Mouse (Mus musculus): Measurements from ENCODE around the gene Epha1. TPM values are rescaled to one million over a fixed set of nuclear protein-coding genes. Genes with fewer than 3 reads are reported as not detected.

Gene Epha1
- 6.3 TPM for polyA plus RNA-seq (2012; fragmentation: generic; extraction: Trizol)

DNA sequence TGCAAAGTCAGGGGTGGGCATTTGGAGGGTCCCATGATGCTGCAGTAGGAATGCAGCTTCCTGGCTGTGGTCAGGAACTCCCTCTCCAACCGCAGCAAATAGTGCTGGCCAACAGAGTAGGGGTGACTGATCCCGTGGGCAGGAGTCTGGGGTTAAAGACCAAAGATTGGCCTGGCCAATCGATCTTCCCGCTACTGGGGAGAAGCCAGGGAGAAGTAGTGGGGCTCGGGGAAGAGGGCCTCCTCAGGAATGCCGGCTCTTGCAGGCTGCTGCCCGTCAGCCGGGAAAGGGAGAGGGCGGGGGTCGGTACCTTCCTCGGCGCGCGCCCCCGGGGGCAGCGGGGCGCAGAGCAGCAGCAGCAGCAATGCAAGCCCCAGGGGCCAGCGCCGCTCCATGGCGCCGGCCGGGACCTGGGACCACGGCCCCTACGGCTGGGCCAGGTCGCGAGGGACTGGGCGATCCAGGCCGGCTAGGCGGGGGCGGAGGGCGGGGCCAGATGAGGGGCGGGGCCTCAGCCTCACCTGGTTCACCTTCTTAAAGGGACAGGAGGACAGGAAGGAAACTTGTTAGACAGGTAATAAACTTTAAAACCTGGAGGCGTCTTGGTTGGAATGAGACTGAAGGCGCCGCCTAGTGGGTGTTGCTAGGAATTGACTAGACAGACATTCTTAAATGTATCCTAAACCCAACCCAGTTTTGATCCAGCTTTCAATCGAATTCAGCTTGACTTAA lies at the start of gene Epha1:
Gene Epha1, minus strand, starts transcription at position 453 of the 732 bp plus-strand sequence.
- Histone ChIP-seq H3K4me3 (peak within 1 kb of the TSS; percentile 22), H3ac (ENCODE audit: control insufficient read depth, insufficient read length) (peak within 1 kb of the TSS; percentile 17), H3K79me2 (ENCODE audit: control insufficient read depth, insufficient read depth) (no peaks in the 10 kb centered on the region), H3K36me3 (ENCODE audit: control insufficient read depth, insufficient read depth) (no peaks in the 10 kb centered on the region), H3K4me2 (ENCODE audit: low read depth) (peak within 1 kb of the TSS; percentile 83), H3K27me3 (ENCODE audit: control insufficient read depth, insufficient read depth, insufficient read length) (no peaks in the 10 kb centered on the region)
- TF ChIP-seq MAX (IDR thresholded peaks at IDR 0.05; ENCODE audit: low read depth) (no peak), E2F4 (IDR thresholded peaks at IDR 0.05; ENCODE audit: insufficient read depth) (no peak), POLR2A (IDR thresholded peaks at IDR 0.05; ENCODE audit: insufficient read length, low read depth) (no peak), USF1 (IDR thresholded peaks at IDR 0.05; ENCODE audit: low read depth) (no peak), TCF12 (IDR thresholded peaks at IDR 0.05; ENCODE audit: insufficient read depth, poor library complexity, severe bottlenecking) (no peak), CEBPB (IDR thresholded peaks at IDR 0.05; ENCODE audit: insufficient read depth, poor library complexity, severe bottlenecking) (no peak), SRF (IDR thresholded peaks at IDR 0.05; ENCODE audit: control insufficient read depth, insufficient read length, low read depth) (no peak), MYOG (IDR thresholded peaks at IDR 0.05; ENCODE audit: control insufficient read depth in 1 of 3, insufficient read depth in 1 of 3, insufficient read length in 2 of 3, low read depth in 2 of 3) (no peak), TCF3 (IDR thresholded peaks at IDR 0.05; ENCODE audit: insufficient read length, low read depth) (no peak), REST (IDR thresholded peaks at IDR 0.05; ENCODE audit: insufficient read depth, insufficient read length) (no peak)

GRCm38 (mm10) chr6:42421439-42421838 lies 48.4 kb upstream of the Epha1 start:
- Histone ChIP-seq H3K4me3 (no peak overlapping the region), H3K27me3 (ENCODE audit: control insufficient read depth, insufficient read depth, insufficient read length) (no peaks in the 10 kb centered on the region), H3K79me2 (ENCODE audit: control insufficient read depth, insufficient read depth) (no peaks in the 10 kb centered on the region), H3ac (ENCODE audit: control insufficient read depth, insufficient read length) (no peak overlapping the region), H3K36me3 (ENCODE audit: control insufficient read depth, insufficient read depth) (no peaks in the 10 kb centered on the region), H3K4me2 (ENCODE audit: low read depth) (no peak overlapping the region)
- TF ChIP-seq POLR2AphosphoS2 (IDR thresholded peaks at IDR 0.05; ENCODE audit: insufficient read length, low read depth) (no peak), E2F4 (IDR thresholded peaks at IDR 0.05; ENCODE audit: insufficient read depth) (no peak), TCF12 (IDR thresholded peaks at IDR 0.05; ENCODE audit: insufficient read depth, poor library complexity, severe bottlenecking) (no peak), TCF3 (IDR thresholded peaks at IDR 0.05; ENCODE audit: insufficient read length, low read depth) (no peak), POLR2A (IDR thresholded peaks at IDR 0.05; ENCODE audit: insufficient read length, low read depth) (no peak)

DNA sequence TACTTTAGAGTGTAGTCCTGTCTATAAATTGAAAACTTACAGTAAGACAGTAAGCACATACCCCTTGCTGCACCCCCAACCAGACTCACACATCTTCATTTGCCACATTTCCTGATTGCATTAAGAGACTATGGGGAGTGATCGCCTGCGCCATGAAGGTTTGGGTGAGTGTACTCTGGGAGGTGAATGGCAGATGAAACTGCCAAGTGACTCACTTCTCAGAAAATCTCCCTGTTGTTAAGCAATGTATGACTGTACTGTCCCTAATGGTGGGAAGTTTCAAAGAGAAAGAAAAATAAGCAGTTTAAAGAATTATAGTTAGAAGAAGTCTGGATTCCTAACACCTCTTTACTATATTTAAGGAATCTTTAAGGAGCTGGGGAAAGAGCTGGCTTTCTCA lies 46.4 kb upstream of the Epha1 start:
- H3K27me3 ChIP-seq (ENCODE audit: control insufficient read depth, insufficient read depth, insufficient read length): no peaks in the 10 kb centered on the region
- no peaks in the 10 kb centered on the region for H3K79me2 ChIP-seq (ENCODE audit: control insufficient read depth, insufficient read depth)
- no peak for TF ChIP-seq MAX (IDR thresholded peaks at IDR 0.05; ENCODE audit: low read depth)
- TF ChIP-seq POLR2A (IDR thresholded peaks at IDR 0.05; ENCODE audit: insufficient read length, low read depth): no peak
- no peak for TF ChIP-seq TCF3 (IDR thresholded peaks at IDR 0.05; ENCODE audit: insufficient read length, low read depth)
- peak; percentile 78 for TF ChIP-seq CEBPB (IDR thresholded peaks at IDR 0.05; ENCODE audit: insufficient read depth, poor library complexity, severe bottlenecking)
- no peak overlapping the region for H3K4me3 ChIP-seq
- no peaks in the 10 kb centered on the region for H3K36me3 ChIP-seq (ENCODE audit: control insufficient read depth, insufficient read depth)
- H3ac ChIP-seq (ENCODE audit: control insufficient read depth, insufficient read length): no peak overlapping the region
- peak overlapping the region; percentile 53 for H3K4me2 ChIP-seq (ENCODE audit: low read depth)

DNA sequence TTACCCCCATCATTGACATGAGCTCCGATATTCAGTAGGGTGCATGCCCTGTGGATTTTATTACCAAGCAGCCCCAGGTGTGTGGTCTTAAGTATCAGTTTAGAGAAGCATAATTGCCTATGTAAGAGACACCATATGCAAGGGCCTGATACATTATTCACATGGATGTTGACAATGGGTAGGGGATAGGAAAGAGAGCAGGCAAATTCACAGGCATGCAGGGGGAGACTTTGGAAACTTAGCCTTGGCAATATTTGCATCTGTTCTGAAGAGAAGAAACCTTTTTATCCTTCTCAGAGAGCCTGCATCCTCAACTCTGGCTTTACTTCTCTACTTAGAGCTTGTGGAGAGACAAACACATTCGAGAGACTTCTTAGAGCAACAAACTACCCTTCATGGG lies 32.1 kb upstream of the Epha1 start, which contains the start of gene Tas2r135:
Gene Tas2r135, plus strand, starts transcription at position 301 of the 400 bp plus-strand sequence.
- Histone ChIP-seq H3K4me2 (ENCODE audit: low read depth) (no peak within 1 kb of the TSS), H3K4me3 (no peak within 1 kb of the TSS), H3K79me2 (ENCODE audit: control insufficient read depth, insufficient read depth) (no peaks in the 10 kb centered on the region), H3K36me3 (ENCODE audit: control insufficient read depth, insufficient read depth) (no peaks in the 10 kb centered on the region), H3ac (ENCODE audit: control insufficient read depth, insufficient read length) (no peak within 1 kb of the TSS), H3K27me3 (ENCODE audit: control insufficient read depth, insufficient read depth, insufficient read length) (no peaks in the 10 kb centered on the region)
- TF ChIP-seq TCF3 (IDR thresholded peaks at IDR 0.05; ENCODE audit: insufficient read length, low read depth) (no peak), REST (IDR thresholded peaks at IDR 0.05; ENCODE audit: insufficient read depth, insufficient read length) (no peak), SRF (IDR thresholded peaks at IDR 0.05; ENCODE audit: control insufficient read depth, insufficient read length, low read depth) (no peak), CEBPB (IDR thresholded peaks at IDR 0.05; ENCODE audit: insufficient read depth, poor library complexity, severe bottlenecking) (no peak), TCF12 (IDR thresholded peaks at IDR 0.05; ENCODE audit: insufficient read depth, poor library complexity, severe bottlenecking) (no peak), POLR2A (IDR thresholded peaks at IDR 0.05; ENCODE audit: insufficient read length, low read depth) (no peak), MAX (IDR thresholded peaks at IDR 0.05; ENCODE audit: low read depth) (no peak), POLR2AphosphoS2 (IDR thresholded peaks at IDR 0.05; ENCODE audit: insufficient read length, low read depth) (no peak), MYOG (IDR thresholded peaks at IDR 0.05; ENCODE audit: control insufficient read depth in 1 of 3, insufficient read depth in 1 of 3, insufficient read length in 2 of 3, low read depth in 2 of 3) (no peak), E2F4 (IDR thresholded peaks at IDR 0.05; ENCODE audit: insufficient read depth) (no peak), MYOD1 (IDR thresholded peaks at IDR 0.05; ENCODE audit: control insufficient read depth in 1 of 3, insufficient read length in 2 of 3, low read depth in 2 of 3) (no peak), USF1 (IDR thresholded peaks at IDR 0.05; ENCODE audit: low read depth) (no peak)

DNA sequence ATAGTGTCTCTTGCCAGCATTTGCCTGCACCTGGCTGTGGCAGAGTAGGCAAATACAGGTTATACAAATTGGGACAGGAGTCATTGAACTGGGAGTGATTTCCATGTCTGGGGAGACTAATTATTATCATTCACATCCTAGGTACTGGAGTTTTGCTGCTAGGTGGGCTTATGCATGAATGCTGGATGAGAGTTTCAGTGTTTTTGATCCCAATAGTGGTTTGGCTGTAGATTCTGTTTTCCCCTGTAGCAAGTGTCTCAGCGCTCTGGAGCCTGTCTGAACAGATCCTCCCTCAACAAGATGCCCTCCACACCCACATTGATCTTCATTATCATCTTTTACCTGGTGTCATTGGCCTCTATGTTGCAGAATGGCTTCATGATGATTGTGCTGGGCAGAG lies 26.9 kb upstream of the Epha1 start, which contains the start of gene Tas2r143:
Gene Tas2r143, plus strand, starts transcription at position 301 of the 400 bp plus-strand sequence.
- no peak for TF ChIP-seq MYOG (IDR thresholded peaks at IDR 0.05; ENCODE audit: control insufficient read depth in 1 of 3, insufficient read depth in 1 of 3, insufficient read length in 2 of 3, low read depth in 2 of 3)
- TF ChIP-seq POLR2AphosphoS2 (IDR thresholded peaks at IDR 0.05; ENCODE audit: insufficient read length, low read depth): no peak
- TF ChIP-seq TCF3 (IDR thresholded peaks at IDR 0.05; ENCODE audit: insufficient read length, low read depth): no peak
- TF ChIP-seq CEBPB (IDR thresholded peaks at IDR 0.05; ENCODE audit: insufficient read depth, poor library complexity, severe bottlenecking): no peak
- TF ChIP-seq TCF12 (IDR thresholded peaks at IDR 0.05; ENCODE audit: insufficient read depth, poor library complexity, severe bottlenecking): no peak
- no peak for TF ChIP-seq MAX (IDR thresholded peaks at IDR 0.05; ENCODE audit: low read depth)
- no peak for TF ChIP-seq SRF (IDR thresholded peaks at IDR 0.05; ENCODE audit: control insufficient read depth, insufficient read length, low read depth)
- TF ChIP-seq USF1 (IDR thresholded peaks at IDR 0.05; ENCODE audit: low read depth): no peak
- no peak for TF ChIP-seq POLR2A (IDR thresholded peaks at IDR 0.05; ENCODE audit: insufficient read length, low read depth)
- TF ChIP-seq REST (IDR thresholded peaks at IDR 0.05; ENCODE audit: insufficient read depth, insufficient read length): no peak
- TF ChIP-seq E2F4 (IDR thresholded peaks at IDR 0.05; ENCODE audit: insufficient read depth): no peak
- TF ChIP-seq MYOD1 (IDR thresholded peaks at IDR 0.05; ENCODE audit: control insufficient read depth in 1 of 3, insufficient read length in 2 of 3, low read depth in 2 of 3): no peak

More for the DNA sequence above, 26.9 kb upstream of the Epha1 start, which contains the start of gene Tas2r143:
- H3K36me3 ChIP-seq (ENCODE audit: control insufficient read depth, insufficient read depth): no peaks in the 10 kb centered on the region
- no peak within 1 kb of the TSS for H3K4me2 ChIP-seq (ENCODE audit: low read depth)
- no peak within 1 kb of the TSS for H3ac ChIP-seq (ENCODE audit: control insufficient read depth, insufficient read length)
- H3K4me3 ChIP-seq: no peak within 1 kb of the TSS
- H3K79me2 ChIP-seq (ENCODE audit: control insufficient read depth, insufficient read depth): no peaks in the 10 kb centered on the region
- no peaks in the 10 kb centered on the region for H3K27me3 ChIP-seq (ENCODE audit: control insufficient read depth, insufficient read depth, insufficient read length)

Measured in myocyte (in vitro differentiated cells).